Mouse (Mus musculus) heart, adult 9 months (tissue): ENCODE data around the gene Ndufa7.
"Not testable (repeated sequence)": the region's sequence is repeated elsewhere in the genome, so short reads cannot be mapped to it uniquely, and the experiment has no call there.

Source experiments
- DNase-seq, 2 experiments: peaks; one replicate each; pipeline ENCODE4 v3.0.0; 2022; ENCODE audit warnings: low spot score in 2 of 2

Ndufa7 gene

GRCm38 (mm10) chr17:33874411-33874810 is 50.0 kb downstream of the Ndufa7 start:
- no peak for DNase-seq

- DNase-seq = not testable (repeated sequence)
Observed at GRCm38 (mm10) chr17:33875797-33876196, 51.4 kb downstream of the Ndufa7 start.

- DNase-seq = not testable (repeated sequence)
Observed at GRCm38 (mm10) chr17:33884320-33884719, 59.9 kb downstream of the Ndufa7 start.

DNA sequence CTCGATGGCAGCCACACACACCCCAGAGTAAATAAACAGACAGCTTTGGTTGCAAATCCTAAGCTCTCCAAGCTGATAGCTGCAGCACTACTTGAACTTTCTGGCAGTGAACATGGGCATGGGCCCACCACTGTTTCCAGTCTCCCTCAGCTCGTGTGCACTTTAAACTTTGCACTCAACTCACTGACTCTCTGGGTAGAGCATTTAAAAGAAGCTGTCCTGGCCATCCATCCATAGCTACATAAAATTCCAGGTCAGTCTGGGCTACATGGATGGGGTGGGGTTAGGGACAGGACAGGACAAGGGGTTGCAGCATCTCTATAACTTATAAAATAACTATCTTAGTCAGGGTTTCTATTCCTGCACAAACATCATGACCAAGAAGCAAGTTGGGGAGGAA is 63.4 kb downstream of the Ndufa7 start:
- DNase-seq = not testable (repeated sequence)
